Mouse (Mus musculus): ENCODE results near the gene Psmb4.

DNA sequence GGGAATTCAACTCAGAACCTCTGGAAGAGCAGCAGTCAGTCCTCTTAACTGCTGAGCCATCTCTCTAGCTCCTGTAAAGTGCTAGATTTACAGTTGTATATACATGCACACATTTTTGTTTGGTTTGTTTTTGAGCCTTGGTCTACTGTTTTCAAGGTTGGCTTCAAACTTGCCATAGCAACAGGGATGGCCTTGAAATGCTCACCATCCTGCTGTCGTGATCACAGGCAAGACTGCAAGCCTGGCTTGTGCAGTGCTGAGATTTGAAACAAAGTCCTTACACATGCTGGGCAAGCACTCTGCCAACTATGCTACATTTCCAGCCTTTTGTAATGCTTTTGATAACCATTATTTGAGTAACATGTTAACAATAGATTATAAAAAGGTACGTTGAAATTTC lies 27.3 kb downstream of the Psmb4 start:
- TF ChIP-seq GATA1 (IDR thresholded peaks at IDR 0.05; ENCODE audit: low read length) = no peak
- TF ChIP-seq TAL1 (IDR thresholded peaks at IDR 0.05; ENCODE audit: low read length) = no peak

All from erythroblast, embryonic 14.5 days (primary cell).